In the genomic region with DNA sequence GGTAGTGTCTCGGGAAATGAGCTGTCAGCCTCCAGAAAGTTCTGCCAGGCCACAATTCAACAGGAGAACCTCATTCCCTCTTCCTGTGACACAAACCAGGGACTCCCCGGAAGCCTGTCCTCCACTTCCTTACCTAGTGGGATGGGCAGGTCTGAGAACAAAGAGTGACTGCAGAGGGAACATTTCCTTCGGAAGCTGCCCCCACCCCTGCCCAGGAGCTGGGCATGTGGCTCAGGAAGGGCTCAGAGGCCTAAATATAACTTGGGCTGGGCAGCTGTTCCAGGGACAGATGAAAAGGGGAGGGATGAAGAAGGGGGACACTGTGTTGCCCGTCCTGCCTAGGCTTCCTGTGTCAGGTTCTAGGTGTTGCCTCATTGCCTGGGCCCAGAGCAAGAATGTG, we compare ENCODE assay signal across 11 mouse cellular contexts. TPM values are rescaled to one million over a fixed set of nuclear protein-coding genes. Genes with fewer than 3 reads are reported as not detected.
A peak's percentile ranks its signal among the peaks of the same experiment; 100 is the strongest.
DNase-seq lines count a peak whose midpoint lies in the region; ATAC-seq and TF ChIP-seq lines count a peak whose summit lies in the region.
"Had no signal": no experiment of that assay in that cellular context is flagged by ENCODE, and none has a peak within 500 bp of the region (broad histone marks: within the 10 kb centered on the region; RNA-seq: fewer than 3 reads in every experiment).

No protein-coding gene starts in this region.

- TF ChIP-seq CTCF in heart, adult 2 months (IDR thresholded peaks at IDR 0.05), result no peak

- ATAC-seq in monocyte, adult 5-6 weeks (replicated peaks; ENCODE audit: insufficient number of reproducible peaks, low FRiP score, low TSS enrichment, poor library complexity, severe bottlenecking), result no peak

- 19% methylated on average over 4 of the region's 4 CpGs for WGBS in heart, adult 2 months

- peak; percentile 79 for TF ChIP-seq EP300 in heart, adult 2 months (IDR thresholded peaks at IDR 0.05; ENCODE audit: insufficient read depth, low read depth, low read length)

- TF ChIP-seq POLR2A in heart, adult 2 months (IDR thresholded peaks at IDR 0.05; ENCODE audit: insufficient read depth, low read depth, low read length), result no peak

- H3K4me3 ChIP-seq in heart, adult 2 months, result no peak overlapping the region
- H3K4me3 ChIP-seq: embryonic facial prominence, embryonic 13.5 days had no signal

- no peaks in the 10 kb centered on the region for H3K36me3 ChIP-seq in heart, adult 2 months (ENCODE audit: control insufficient read depth, insufficient read depth, low read length)
- H3K36me3 ChIP-seq: embryonic facial prominence, embryonic 13.5 days had no signal

- H3K27ac ChIP-seq in heart, adult 2 months, result peak overlapping the region; percentile 69
- H3K27ac ChIP-seq: embryonic facial prominence, embryonic 13.5 days had no signal

- H3K27me3 ChIP-seq in heart, adult 2 months (ENCODE audit: control insufficient read depth, insufficient read depth, low read length), result no peaks in the 10 kb centered on the region
- H3K27me3 ChIP-seq: embryonic facial prominence, embryonic 13.5 days had no signal

- H3K4me1 ChIP-seq in heart, adult 2 months (ENCODE audit: control insufficient read depth, insufficient read depth, low read length), result peaks cover 4% of the 10 kb centered on the region

- no peak overlapping the region for H3K9ac ChIP-seq in heart, adult 2 months (ENCODE audit: low read depth, low read length)
- H3K9ac ChIP-seq: embryonic facial prominence, embryonic 13.5 days had no signal

- DNase-seq in gastrocnemius, adult 18-20 months (ENCODE audit: low spot score), result peak; percentile 84
- DNase-seq in gastrocnemius, postnatal 10 days, result no peak
- DNase-seq in heart, adult 2 months, result peak; percentile 47 to 64
- DNase-seq in kidney, adult 8-10 months, result peak; percentile 33 to 49
- peak; percentile 50 for DNase-seq in lung, postnatal 14 days
- DNase-seq in right cerebral cortex, postnatal 10 days (ENCODE audit: low spot score in 2 of 2), result no peak
- no peak for DNase-seq in yolk sac, embryonic 10.5 days (ENCODE audit: low spot score)
- DNase-seq: cerebellum, adult 11-12 months had no signal

- intact Hi-C loops in heart, adult 2 months (cut with DNase I), result loop anchor here (1.0 kb wide), 1 partner anchor 11 kb away; no protein-coding TSS in a partner anchor

- no peaks in the 10 kb centered on the region for H3K79me2 ChIP-seq in heart, adult 2 months (replicated peaks; ENCODE audit: control insufficient read depth, insufficient read depth, low read length)

RNA-seq across cellular contexts. Expression of gene Prx, which starts 2.5 kb away (rescaled TPM):
- 1 to 10 TPM; 5.2 to 6.6 TPM for total RNA-seq in gastrocnemius, adult 18-20 months (2021)
- total RNA-seq in gastrocnemius, postnatal 10 days (2021), result 10 to 100 TPM; 34.6 to 48.7 TPM
- total RNA-seq in heart, adult 2 months (2021), result under 1 TPM; 0.59 to 0.81 TPM
- polyA plus RNA-seq in heart, adult 2 months (2012; rRNA removed), result 0.59 and 0.61 TPM in 2 replicates
- 0.19 to 0.53 TPM (median 0.38 TPM) in 3 replicates for total RNA-seq in monocyte, adult 5-6 weeks (2017)

RNA-seq across cellular contexts. Expression of gene Sertad1, which starts 14.9 kb away (rescaled TPM):
- 1 to 10 TPM; 6.9 to 8.4 TPM for total RNA-seq in gastrocnemius, adult 18-20 months (2021)
- 10 to 100 TPM; 10.6 to 14.4 TPM for total RNA-seq in gastrocnemius, postnatal 10 days (2021)
- 10 to 100 TPM in 1 of 2 experiments, 1 to 10 TPM in 1; 7.6 to 10.2 TPM for total RNA-seq in heart, adult 2 months (2021)
- 12.2 and 14.0 TPM in 2 replicates for polyA plus RNA-seq in heart, adult 2 months (2012; rRNA removed)
- total RNA-seq in monocyte, adult 5-6 weeks (2017), result 14.4 to 44.5 TPM (median 30.3 TPM) in 3 replicates

RNA-seq across cellular contexts. Expression of gene Hipk4, which starts 21.4 kb away (rescaled TPM):
- total RNA-seq in gastrocnemius, adult 18-20 months (2021), result not detected
- under 1 TPM; 0.42 to 0.84 TPM for total RNA-seq in gastrocnemius, postnatal 10 days (2021)
- total RNA-seq in heart, adult 2 months (2021), result under 1 TPM; 0.10 to 0.14 TPM
- 0.20 and 0.21 TPM in 2 replicates for polyA plus RNA-seq in heart, adult 2 months (2012; rRNA removed)
- not detected in 3 replicates for total RNA-seq in monocyte, adult 5-6 weeks (2017)
- total RNA-seq: megakaryocyte, adult 5-6 weeks had no signal

RNA-seq across cellular contexts. Expression of gene Sertad3, which starts 28.1 kb away (rescaled TPM):
- total RNA-seq in gastrocnemius, adult 18-20 months (2021), result 1 to 10 TPM; 3.0 to 4.0 TPM
- total RNA-seq in gastrocnemius, postnatal 10 days (2021), result 10 to 100 TPM in 1 of 2 experiments, 1 to 10 TPM in 1; 9.0 to 13.0 TPM
- 1 to 10 TPM; 3.5 to 6.2 TPM for total RNA-seq in heart, adult 2 months (2021)
- 6.9 TPM in 2 replicates for polyA plus RNA-seq in heart, adult 2 months (2012; rRNA removed)
- total RNA-seq in monocyte, adult 5-6 weeks (2017), result 14.3 to 26.8 TPM (median 14.9 TPM) in 3 replicates

RNA-seq across cellular contexts. Expression of gene Pld3, which starts 51.4 kb away (rescaled TPM):
- total RNA-seq in gastrocnemius, adult 18-20 months (2021), result 10 to 100 TPM; 15.1 to 16.1 TPM
- 10 to 100 TPM; 27.2 to 37.9 TPM for total RNA-seq in gastrocnemius, postnatal 10 days (2021)
- 10 to 100 TPM; 22.9 to 30.6 TPM for total RNA-seq in heart, adult 2 months (2021)
- polyA plus RNA-seq in heart, adult 2 months (2012; rRNA removed), result 54.8 and 68.1 TPM in 2 replicates
- 13.7 to 42.8 TPM (median 31.8 TPM) in 3 replicates for total RNA-seq in monocyte, adult 5-6 weeks (2017)

Comparison
In these comparisons a context has a peak if more than half of its experiments do, and no peak if none do; other contexts are left out.
1. DNase-seq: peak in gastrocnemius, adult 18-20 months (single experiment), heart, adult 2 months (2 of 2), kidney, adult 8-10 months (2 of 2) and lung, postnatal 14 days (single experiment); none in gastrocnemius, postnatal 10 days (single experiment), right cerebral cortex, postnatal 10 days (0 of 2) and yolk sac, embryonic 10.5 days (single experiment).
2. RNA of gene Prx, which starts 2.5 kb away (total RNA-seq): 34.6 to 48.7 TPM in gastrocnemius, postnatal 10 days; 5.2 to 6.6 TPM in gastrocnemius, adult 18-20 months, 0.59 to 0.81 TPM in heart, adult 2 months and 0.19 to 0.53 TPM in monocyte, adult 5-6 weeks; every median in the first group is over 4 times any median in the second.